Mouse (Mus musculus): ENCODE measurements around the gene Tacc2. TPM values are rescaled to one million over a fixed set of nuclear protein-coding genes. Genes with fewer than 3 reads are reported as not detected.

Tacc2 gene
- polyA plus RNA-seq, 1 experiment from 2014 or later, result 68.7 TPM

GRCm38 (mm10) chr7:130807749-130808148 lies 230.5 kb downstream of the Tacc2 start:
- 70% methylated on average over 8 of the region's 8 CpGs for WGBS
- Histone ChIP-seq H3K27me3 (replicated peaks) (no peaks in the 10 kb centered on the region), H3K4me1 (no peaks in the 10 kb centered on the region), H3K9ac (no peak overlapping the region), H3K4me2 (no peak overlapping the region), H3K36me3 (replicated peaks) (no peaks in the 10 kb centered on the region), H3K9me3 (no peaks in the 10 kb centered on the region), H3K4me3 (no peak overlapping the region), H3K27ac (no peak overlapping the region)
- ATAC-seq (replicated peaks), result no peak

- ATAC-seq (replicated peaks), result no peak
- Histone ChIP-seq H3K36me3 (replicated peaks) (no peaks in the 10 kb centered on the region), H3K4me3 (no peak overlapping the region), H3K27ac (no peak overlapping the region), H3K9me3 (no peaks in the 10 kb centered on the region), H3K27me3 (replicated peaks) (no peaks in the 10 kb centered on the region), H3K9ac (no peak overlapping the region), H3K4me2 (no peak overlapping the region), H3K4me1 (no peaks in the 10 kb centered on the region)
- 74% methylated on average over 6 of the region's 6 CpGs for WGBS
These were observed 231.5 kb downstream of the Tacc2 start for GRCm38 (mm10) chr7:130808694-130809093.

GRCm38 (mm10) chr7:130810238-130810637 lies 233.0 kb downstream of the Tacc2 start:
- H3K27me3 ChIP-seq (replicated peaks), result no peaks in the 10 kb centered on the region
- no peak overlapping the region for H3K9ac ChIP-seq
- ATAC-seq (replicated peaks), result no peak
- WGBS, result 87% methylated on average over 4 of the region's 4 CpGs
- no peak overlapping the region for H3K4me2 ChIP-seq
- no peaks in the 10 kb centered on the region for H3K9me3 ChIP-seq
- H3K4me3 ChIP-seq, result no peak overlapping the region
- no peaks in the 10 kb centered on the region for H3K4me1 ChIP-seq
- H3K36me3 ChIP-seq (replicated peaks), result no peaks in the 10 kb centered on the region
- H3K27ac ChIP-seq, result no peak overlapping the region

- Histone ChIP-seq H3K9ac (no peak overlapping the region), H3K27me3 (replicated peaks) (no peaks in the 10 kb centered on the region), H3K4me1 (no peaks in the 10 kb centered on the region), H3K36me3 (replicated peaks) (no peaks in the 10 kb centered on the region), H3K9me3 (no peaks in the 10 kb centered on the region), H3K27ac (no peak overlapping the region), H3K4me2 (no peak overlapping the region), H3K4me3 (no peak overlapping the region)
- ATAC-seq (replicated peaks), result no peak
- WGBS, result 42% methylated on average over 16 of the region's 16 CpGs
These were observed 235.2 kb downstream of the Tacc2 start for GRCm38 (mm10) chr7:130812407-130812806.

Other genes starting within 250 kb of the Tacc2 start
- gene Ate1, start 57.1 kb upstream of the Tacc2 start, polyA plus RNA-seq (2015; fragmentation: Nextera tagmentation; extraction: Ambion mirVana), result 111 and 117 TPM in 2 replicates
- gene Nsmce4a, start 4.3 kb upstream of the Tacc2 start, polyA plus RNA-seq (2015; fragmentation: Nextera tagmentation; extraction: Ambion mirVana), result 79.4 and 83.9 TPM in 2 replicates
- not detected in 2 replicates for gene Btbd16, start 196.6 kb downstream of the Tacc2 start, polyA plus RNA-seq (2015; fragmentation: Nextera tagmentation; extraction: Ambion mirVana)

Data from midbrain, embryonic 15.5 days (tissue).